Mouse (Mus musculus): ENCODE data around the gene Otoa.

DNA sequence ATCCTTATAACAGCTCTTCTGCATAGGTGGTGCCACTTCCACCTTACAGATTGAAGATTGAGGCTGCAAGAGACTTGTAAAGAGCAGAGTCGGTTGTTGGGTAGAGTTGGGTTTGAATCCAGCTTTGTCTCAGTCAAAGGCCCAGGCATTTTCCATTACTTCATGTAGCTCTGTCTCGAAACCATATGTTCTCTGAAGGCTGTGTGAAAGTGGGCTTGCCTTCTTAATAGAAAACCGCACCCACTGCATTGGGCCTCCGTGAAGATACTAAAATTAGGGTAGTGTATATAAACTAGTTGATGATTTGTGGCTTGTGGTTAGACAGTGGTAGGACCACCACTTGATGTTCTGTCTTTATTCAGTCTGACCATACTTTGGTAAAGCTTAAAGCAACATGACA is 40.9 kb upstream of the Otoa start:
- TF ChIP-seq GATA1 (IDR thresholded peaks at IDR 0.05; ENCODE audit: borderline replicate concordance, low read length) (no peak), FLI1 (IDR thresholded peaks at IDR 0.05; ENCODE audit: low read length) (no peak)
